Mouse (Mus musculus): ENCODE data around the gene Spocd1. TPM values are rescaled to one million over a fixed set of nuclear protein-coding genes. Genes with fewer than 3 reads are reported as not detected.
A peak's percentile ranks its signal among the peaks of the same experiment; 100 is the strongest.

Gene Spocd1
- not detected in 2 replicates for polyA plus RNA-seq (2015; fragmentation: Nextera tagmentation; extraction: Ambion mirVana)

DNA sequence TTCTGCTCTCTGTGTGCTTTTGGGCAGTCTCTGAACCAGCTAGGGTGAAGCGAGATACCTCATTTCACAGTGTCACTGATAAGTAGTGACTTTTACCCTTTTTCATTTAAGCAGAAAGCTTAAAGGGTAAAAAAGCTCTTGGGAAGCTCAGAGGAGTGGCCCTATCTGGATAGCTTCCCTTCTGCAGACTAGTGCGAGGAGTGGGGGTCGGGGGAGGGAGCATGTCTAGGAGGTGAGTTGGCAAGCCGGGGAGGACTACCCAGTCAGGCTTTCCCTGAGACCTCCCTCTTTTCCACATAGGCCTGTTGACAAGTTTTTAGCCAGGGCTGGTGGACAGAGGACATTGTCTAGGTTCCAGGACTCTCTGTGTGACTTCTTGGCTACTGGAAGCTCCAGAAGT is at the start of gene Spocd1:
TSS of gene Spocd1 (plus strand) at position 301 of the 400 bp plus-strand sequence.
- Histone ChIP-seq H3K27me3 (ENCODE audit: control insufficient read depth, insufficient read depth, low read length) (no peaks in the 10 kb centered on the region), H3K36me3 (ENCODE audit: control insufficient read depth, insufficient read depth, low read length) (no peaks in the 10 kb centered on the region), H3K9ac (ENCODE audit: low read length) (no peak within 1 kb of the TSS), H3K9me3 (ENCODE audit: control insufficient read depth, low read length) (no peaks in the 10 kb centered on the region), H3K4me1 (replicated peaks; ENCODE audit: control insufficient read depth, insufficient read depth) (no peaks in the 10 kb centered on the region), H3K27ac (replicated peaks) (no peak within 1 kb of the TSS), H3K4me2 (replicated peaks; ENCODE audit: low read depth) (peak within 1 kb of the TSS; percentile 31; the same call in 1 of the 2 replicates), H3K4me3 (ENCODE audit: low read depth, low read length) (no peak within 1 kb of the TSS)
- no peak for DNase-seq (ENCODE audit: low spot score)
- TF ChIP-seq CTCF (IDR thresholded peaks at IDR 0.05; ENCODE audit: low read depth) (no peak), EP300 (optimal IDR thresholded peaks at IDR 0.05) (no peak)
- 60% methylated on average over 4 of the region's 4 CpGs for WGBS
- ATAC-seq (ENCODE audit: low FRiP score, low TSS enrichment): no peak

DNA sequence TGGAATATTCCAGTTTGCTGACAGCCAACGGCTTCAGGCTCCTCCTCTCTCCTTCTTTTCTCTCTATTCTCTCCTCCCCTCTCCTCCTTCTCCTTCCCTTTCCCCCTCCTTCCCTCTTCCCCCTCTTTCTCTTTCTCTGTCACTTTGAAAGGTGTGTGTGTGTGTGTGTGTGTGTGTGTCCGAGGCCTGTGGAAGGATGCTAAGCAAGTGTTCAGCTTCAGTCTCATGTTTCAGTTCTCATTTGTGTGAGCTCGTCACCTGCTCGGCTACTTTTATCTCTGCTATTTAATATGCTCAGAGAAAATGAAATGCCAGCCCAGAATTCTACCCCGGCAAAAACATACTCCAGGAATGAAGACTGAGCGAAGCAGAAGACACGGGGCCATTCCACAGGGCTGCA is 48.4 kb upstream of the Spocd1 start:
- Histone ChIP-seq H3K4me2 (replicated peaks; ENCODE audit: low read depth) (no peak overlapping the region), H3K9me3 (ENCODE audit: control insufficient read depth, low read length) (no peaks in the 10 kb centered on the region), H3K36me3 (ENCODE audit: control insufficient read depth, insufficient read depth, low read length) (no peaks in the 10 kb centered on the region), H3K4me1 (replicated peaks; ENCODE audit: control insufficient read depth, insufficient read depth) (0 out of 2 replicates have a peak, but pooled peaks cover 6% of the 10 kb centered on the region), H3K27ac (replicated peaks) (no peak overlapping the region), H3K9ac (ENCODE audit: low read length) (no peak overlapping the region), H3K27me3 (ENCODE audit: control insufficient read depth, insufficient read depth, low read length) (no peaks in the 10 kb centered on the region), H3K4me3 (ENCODE audit: low read depth, low read length) (no peak overlapping the region)
- WGBS: 66% methylated on average over 7 of the region's 7 CpGs
- no peak for ATAC-seq (ENCODE audit: low FRiP score, low TSS enrichment)
- DNase-seq (ENCODE audit: low spot score): no peak
- TF ChIP-seq CTCF (IDR thresholded peaks at IDR 0.05; ENCODE audit: low read depth): no peak
- TF ChIP-seq EP300 (optimal IDR thresholded peaks at IDR 0.05): no peak

DNA sequence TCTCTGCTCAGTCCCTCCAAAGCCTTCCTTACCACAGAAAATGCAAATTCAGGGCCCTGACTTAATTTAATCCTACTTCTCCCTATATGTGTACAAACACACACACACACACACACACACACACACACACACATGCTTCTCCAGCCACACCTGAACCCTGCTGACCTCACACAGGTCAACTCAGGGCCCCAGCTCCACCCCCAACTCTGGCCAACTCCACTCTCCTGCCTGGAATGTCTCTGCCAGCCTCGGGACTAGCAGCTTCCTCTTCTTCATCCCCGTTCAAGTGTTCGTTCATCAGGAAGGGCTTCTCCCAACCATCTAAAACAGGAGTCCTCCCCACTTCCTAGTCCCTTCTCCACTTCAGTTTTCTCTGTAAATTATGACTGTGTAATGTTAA is 47.4 kb upstream of the Spocd1 start:
- no peak; the same call in 1 of the 2 replicates for ATAC-seq (ENCODE audit: low FRiP score, low TSS enrichment)
- H3K9me3 ChIP-seq (ENCODE audit: control insufficient read depth, low read length): no peaks in the 10 kb centered on the region
- no peaks in the 10 kb centered on the region for H3K27me3 ChIP-seq (ENCODE audit: control insufficient read depth, insufficient read depth, low read length)
- 12% methylated on average over 3 of the region's 3 CpGs for WGBS
- H3K4me1 ChIP-seq (replicated peaks; ENCODE audit: control insufficient read depth, insufficient read depth): 0 out of 2 replicates have a peak, but pooled peaks cover 6% of the 10 kb centered on the region
- peak overlapping the region; percentile 36; the same call in 1 of the 2 replicates for H3K4me2 ChIP-seq (replicated peaks; ENCODE audit: low read depth)
- no peak overlapping the region for H3K4me3 ChIP-seq (ENCODE audit: low read depth, low read length)
- peak; percentile 31 for DNase-seq (ENCODE audit: low spot score)
- H3K9ac ChIP-seq (ENCODE audit: low read length): peak overlapping the region; percentile 41; the same call in 1 of the 2 replicates
- H3K27ac ChIP-seq (replicated peaks): peak overlapping the region; percentile 71
- no peaks in the 10 kb centered on the region for H3K36me3 ChIP-seq (ENCODE audit: control insufficient read depth, insufficient read depth, low read length)
- TF ChIP-seq CTCF (IDR thresholded peaks at IDR 0.05; ENCODE audit: low read depth) (no peak), EP300 (optimal IDR thresholded peaks at IDR 0.05) (no peak)

DNA sequence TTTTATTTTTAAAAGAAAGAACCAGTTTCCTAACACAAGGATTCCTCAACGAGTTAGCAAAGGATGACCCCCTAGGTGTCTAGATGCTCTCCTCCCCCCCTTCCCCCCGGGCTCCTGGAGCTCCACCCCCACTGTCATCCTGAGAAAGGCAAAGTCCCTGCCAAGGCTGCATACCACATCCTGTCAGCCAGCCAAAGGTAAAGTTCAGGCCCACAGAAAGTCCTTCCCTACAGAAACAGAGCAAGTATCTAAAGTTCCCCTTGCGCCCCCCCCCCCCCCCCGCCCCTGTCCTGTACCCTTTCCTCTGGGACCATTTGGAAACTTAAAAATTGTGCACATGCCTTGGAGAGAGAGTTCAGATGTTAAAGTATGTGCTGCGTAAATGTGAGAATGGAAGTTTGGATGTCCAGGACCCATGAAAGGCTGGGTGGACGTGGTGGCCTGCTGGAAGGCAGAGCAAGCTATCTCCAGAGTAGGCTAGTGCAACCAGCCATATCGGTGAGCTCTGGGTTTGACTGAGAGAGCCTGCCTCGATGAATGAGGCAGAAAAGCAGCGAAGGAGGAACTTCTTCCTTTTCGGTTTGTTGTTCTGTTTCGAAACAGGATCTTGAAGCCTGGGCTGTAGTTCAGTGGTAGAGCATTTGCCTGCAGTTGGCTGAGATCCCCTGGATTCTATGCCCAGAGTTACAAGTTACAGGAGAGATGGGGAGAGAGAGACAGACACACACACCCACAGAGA is 46.3 kb upstream of the Spocd1 start:
- no peaks in the 10 kb centered on the region for H3K27me3 ChIP-seq (ENCODE audit: control insufficient read depth, insufficient read depth, low read length)
- H3K27ac ChIP-seq (replicated peaks): peak overlapping the region; percentile 71
- H3K36me3 ChIP-seq (ENCODE audit: control insufficient read depth, insufficient read depth, low read length): no peaks in the 10 kb centered on the region
- peak overlapping the region; percentile 36 for H3K4me2 ChIP-seq (replicated peaks; ENCODE audit: low read depth)
- H3K4me3 ChIP-seq (ENCODE audit: low read depth, low read length): no peak overlapping the region; the same call in 1 of the 2 replicates
- H3K4me1 ChIP-seq (replicated peaks; ENCODE audit: control insufficient read depth, insufficient read depth): 0 out of 2 replicates have a peak, but pooled peaks cover 6% of the 10 kb centered on the region
- TF ChIP-seq CTCF (IDR thresholded peaks at IDR 0.05; ENCODE audit: low read depth) (no peak), EP300 (optimal IDR thresholded peaks at IDR 0.05) (no peak)
- DNase-seq (ENCODE audit: low spot score) (peak; percentile 35), ATAC-seq (ENCODE audit: low FRiP score, low TSS enrichment) (peak; percentile 60; the same call in 1 of the 2 replicates)
- no peaks in the 10 kb centered on the region for H3K9me3 ChIP-seq (ENCODE audit: control insufficient read depth, low read length)
- H3K9ac ChIP-seq (ENCODE audit: low read length): peak overlapping the region; percentile 13
- WGBS: 18% methylated on average over 11 of the region's 11 CpGs

DNA sequence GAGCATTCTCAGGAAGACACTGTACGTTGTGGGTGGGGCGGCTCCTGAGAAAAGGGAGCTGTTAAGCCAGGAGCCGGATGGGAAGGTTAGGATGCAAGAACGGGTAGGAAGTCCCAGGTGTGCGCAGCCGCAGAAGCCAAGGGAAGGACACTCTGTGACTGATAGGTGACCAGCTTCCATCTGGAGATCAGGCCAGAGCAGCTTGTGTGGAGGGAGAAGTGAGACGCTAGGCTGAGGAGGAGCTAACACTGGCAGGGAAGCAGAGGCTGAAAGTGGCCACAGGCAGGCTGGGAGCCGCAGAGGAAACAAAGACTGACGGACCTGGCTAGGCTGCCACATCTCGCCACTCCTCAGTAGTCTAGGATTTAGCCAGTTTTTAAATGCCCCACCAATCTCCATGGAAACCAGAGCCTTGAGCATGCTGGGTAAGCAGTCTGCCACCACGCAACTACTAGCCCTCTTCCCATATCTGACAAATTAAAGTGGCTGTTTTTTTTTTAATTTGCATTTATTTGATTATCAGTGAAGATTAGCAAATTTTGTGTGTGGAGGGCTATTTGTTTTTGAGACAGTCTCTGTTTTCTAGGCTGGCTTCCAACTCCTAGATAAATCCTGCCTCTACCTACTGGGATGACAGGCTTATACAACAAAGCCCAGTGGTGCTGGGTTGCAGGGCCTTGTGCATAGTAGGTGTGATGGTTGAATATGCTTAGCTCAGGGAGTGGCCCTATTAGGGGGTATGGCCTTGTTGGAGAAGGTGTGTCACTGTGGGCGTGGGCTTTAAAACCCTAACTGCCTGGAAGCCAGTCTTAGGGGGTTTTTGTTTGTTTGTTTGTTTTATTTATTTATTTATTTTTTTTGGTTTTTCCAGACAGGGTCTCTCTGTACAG is 44.8 kb upstream of the Spocd1 start:
- no peaks in the 10 kb centered on the region for H3K9me3 ChIP-seq (ENCODE audit: control insufficient read depth, low read length)
- H3K4me3 ChIP-seq (ENCODE audit: low read depth, low read length): no peak overlapping the region
- no peak for ATAC-seq (ENCODE audit: low FRiP score, low TSS enrichment)
- TF ChIP-seq CTCF (IDR thresholded peaks at IDR 0.05; ENCODE audit: low read depth) (no peak), EP300 (optimal IDR thresholded peaks at IDR 0.05) (no peak)
- 0 out of 2 replicates have a peak, but pooled peaks cover 3% of the 10 kb centered on the region for H3K4me1 ChIP-seq (replicated peaks; ENCODE audit: control insufficient read depth, insufficient read depth)
- H3K27ac ChIP-seq (replicated peaks): no peak overlapping the region
- H3K9ac ChIP-seq (ENCODE audit: low read length): no peak overlapping the region
- DNase-seq (ENCODE audit: low spot score): no peak
- H3K36me3 ChIP-seq (ENCODE audit: control insufficient read depth, insufficient read depth, low read length): no peaks in the 10 kb centered on the region
- H3K4me2 ChIP-seq (replicated peaks; ENCODE audit: low read depth): no peak overlapping the region
- WGBS: 71% methylated on average over 12 of the region's 12 CpGs
- no peaks in the 10 kb centered on the region for H3K27me3 ChIP-seq (ENCODE audit: control insufficient read depth, insufficient read depth, low read length)

All from stomach, postnatal 0 days (tissue).